Mouse (Mus musculus) ES-E14 (cell line): ENCODE results near the gene Fyco1. TPM values are rescaled to one million over a fixed set of nuclear protein-coding genes. Genes with fewer than 3 reads are reported as not detected.

Experiments used
- DNase-seq: peaks from one replicate; pipeline ENCODE4 v3.0.0-alpha.2; 2013; ENCODE audit warnings: low read depth, low spot score
- H3K27ac ChIP-seq: 2 replicates; pipeline ENCODE4 v1.5.1; 2012; ENCODE audit warnings: low read depth, mild to moderate bottlenecking, low read length, moderate library complexity, mixed read lengths; ENCODE audit not compliant: poor library complexity, insufficient read depth, severe bottlenecking
- H3K36me3 ChIP-seq: 2 replicates; pipeline ENCODE4 v1.6.1; 2012; ENCODE audit warnings: mild to moderate bottlenecking, low read length, moderate library complexity, mixed read lengths; ENCODE audit not compliant: control insufficient read depth, poor library complexity, insufficient read depth, severe bottlenecking
- H3K4me1 ChIP-seq, 2 experiments: fragments of 150-350 bp in 1 of 2; sonication (generic) in 1 of 2; 2 replicates each; pipeline ENCODE4 v1.6.1; 2012; ENCODE audit warnings: low read length in 2 of 2, mild to moderate bottlenecking in 1 of 2, mixed read lengths in 1 of 2; ENCODE audit not compliant: control insufficient read depth in 2 of 2, insufficient read depth in 2 of 2, poor library complexity in 1 of 2
- H3K4me3 ChIP-seq, 2 experiments: fragments of 150-350 bp in 1 of 2; sonication (generic) in 1 of 2; 2 replicates each; pipeline ENCODE4 v1.5.1; 2012; ENCODE audit warnings: low read length in 2 of 2, low read depth in 1 of 2, mild to moderate bottlenecking in 1 of 2, mixed read lengths in 1 of 2; ENCODE audit not compliant: insufficient read depth in 1 of 2, poor library complexity in 1 of 2, severe bottlenecking in 1 of 2
- H3K9ac ChIP-seq: 2 replicates; pipeline ENCODE4 v1.6.1; 2012; ENCODE audit warnings: low read depth, mild to moderate bottlenecking, low read length, mixed read lengths; ENCODE audit not compliant: poor library complexity, insufficient read depth, severe bottlenecking
- H3K9me3 ChIP-seq: fragments of 150-350 bp; sonication (generic); 2 replicates; pipeline ENCODE4 v1.6.1; 2012; ENCODE audit warnings: low read depth, mild to moderate bottlenecking, low read length; ENCODE audit not compliant: control insufficient read depth, insufficient read depth
- CHD2 ChIP-seq: IDR thresholded peaks from 2 replicates; pipeline ENCODE4 v1.6.1; 2014; ENCODE audit warnings: mild to moderate bottlenecking, low read depth, low read length, inconsistent platforms
- HCFC1 ChIP-seq: IDR thresholded peaks from 2 replicates; pipeline ENCODE4 v1.6.1; 2012; ENCODE audit warnings: low read length, inconsistent platforms, borderline replicate concordance; ENCODE audit not compliant: insufficient read depth
- MAFK ChIP-seq: IDR thresholded peaks from 2 replicates; pipeline ENCODE4 v1.6.1; 2014; ENCODE audit warnings: mild to moderate bottlenecking, low read depth, low read length, inconsistent platforms; ENCODE audit not compliant: insufficient read depth
- ZC3H11A ChIP-seq: IDR thresholded peaks from 2 replicates; pipeline ENCODE4 v1.6.1; 2012; ENCODE audit warnings: low read depth, mild to moderate bottlenecking, inconsistent platforms, low read length, borderline replicate concordance
- ZNF384 ChIP-seq: IDR thresholded peaks from 2 replicates; pipeline ENCODE4 v1.6.1; 2012; ENCODE audit warnings: low read depth, low read length, inconsistent platforms
- in situ Hi-C, 2 experiments: fragments of 600-800 bp; cut with MboI; formaldehyde crosslinking; loops; one replicate each; pipeline ENCODE4 v1.15.1; 2025; ENCODE audit warnings: low sequenced_read_pairs in 2 of 2, inconsistent platforms in 1 of 2; ENCODE audit not compliant: unreplicated experiment in 2 of 2
- total RNA-seq: library from RNA; depleted of rRNA; stranded (reverse); fragments of 300-350 nt; gene quantifications from 2 replicates; pipeline ENCODE4 v1.2.3, GENCODE M21; 2012

The Fyco1 gene
- total RNA-seq, 1 experiment: 7.9 TPM

GRCm38 (mm10) chr9:123760806-123761205 is 90.9 kb downstream of the Fyco1 start:
- Histone ChIP-seq H3K4me3 (no peak overlapping the region), H3K36me3 (no peaks in the 10 kb centered on the region), H3K9me3 (no peaks in the 10 kb centered on the region), H3K4me1 (no peaks in the 10 kb centered on the region), H3K27ac (no peak overlapping the region), H3K9ac (no peak overlapping the region)
- no peak for TF ChIP-seq CHD2
- TF ChIP-seq MAFK: no peak
- DNase-seq: no peak
- in situ Hi-C loops: no loop called here

DNA sequence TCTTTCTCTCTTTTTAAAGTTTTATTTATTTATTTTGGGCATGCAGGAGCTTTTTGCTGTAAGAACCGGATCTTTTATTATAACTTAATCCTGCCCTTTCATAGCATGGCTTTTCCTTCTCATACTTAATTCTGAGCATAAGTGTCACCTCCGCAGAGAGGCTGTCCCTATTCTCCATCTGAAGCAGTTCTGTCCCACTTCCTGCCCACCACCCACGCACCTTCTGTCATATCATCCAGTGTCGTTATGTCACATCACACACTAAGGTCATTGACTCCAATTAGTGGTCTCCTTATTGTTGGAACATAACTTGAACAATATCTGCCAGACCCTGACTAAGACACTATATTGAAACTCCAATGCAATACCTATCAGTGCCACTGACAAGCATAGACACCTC is 93.1 kb downstream of the Fyco1 start:
- no peak for DNase-seq
- no peaks in the 10 kb centered on the region for H3K36me3 ChIP-seq
- no peaks in the 10 kb centered on the region for H3K9me3 ChIP-seq
- in situ Hi-C loops: no loop called here
- TF ChIP-seq HCFC1 (no peak), CHD2 (no peak), ZNF384 (no peak), ZC3H11A (no peak), MAFK (no peak)
- H3K4me3 ChIP-seq: no peak overlapping the region
- H3K9ac ChIP-seq: no peak overlapping the region
- no peak overlapping the region for H3K27ac ChIP-seq
- H3K4me1 ChIP-seq: no peaks in the 10 kb centered on the region

- Histone ChIP-seq H3K36me3 (no peaks in the 10 kb centered on the region), H3K4me3 (no peak overlapping the region), H3K4me1 (no peaks in the 10 kb centered on the region), H3K27ac (no peak overlapping the region), H3K9ac (no peak overlapping the region), H3K9me3 (no peaks in the 10 kb centered on the region)
- TF ChIP-seq MAFK (no peak), HCFC1 (no peak), ZC3H11A (no peak)
- no peak for DNase-seq
- in situ Hi-C loops: no loop called here
Measured at GRCm38 (mm10) chr9:123758156-123758555, 93.5 kb downstream of the Fyco1 start.

DNA sequence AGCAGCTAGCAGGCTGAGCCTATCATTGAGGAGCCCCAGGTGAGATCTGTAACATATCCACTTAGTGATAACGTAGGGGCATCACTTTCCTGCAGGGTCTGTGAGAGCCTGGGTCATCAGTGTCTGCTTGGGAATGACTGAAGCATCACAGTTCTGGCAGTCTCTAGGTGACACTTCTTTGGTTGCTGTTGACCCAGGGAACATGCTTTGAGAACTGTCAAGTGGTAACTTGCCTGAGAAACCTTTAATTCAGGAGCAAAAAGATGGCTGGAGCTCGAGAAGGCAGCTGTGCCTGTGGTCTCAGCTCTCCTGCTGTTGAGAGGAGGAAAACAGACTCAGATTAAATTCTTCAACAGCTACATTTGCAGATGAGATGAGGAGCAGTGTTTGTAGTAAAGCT is 94.4 kb downstream of the Fyco1 start:
- no peak for DNase-seq
- Histone ChIP-seq H3K36me3 (no peaks in the 10 kb centered on the region), H3K9ac (no peak overlapping the region), H3K4me1 (no peaks in the 10 kb centered on the region), H3K4me3 (no peak overlapping the region), H3K9me3 (no peaks in the 10 kb centered on the region), H3K27ac (no peak overlapping the region)
- no peak for TF ChIP-seq ZNF384
- TF ChIP-seq ZC3H11A: no peak
- TF ChIP-seq CHD2: no peak
- no peak for TF ChIP-seq MAFK
- no peak for TF ChIP-seq HCFC1
- in situ Hi-C loops: no loop called here

DNA sequence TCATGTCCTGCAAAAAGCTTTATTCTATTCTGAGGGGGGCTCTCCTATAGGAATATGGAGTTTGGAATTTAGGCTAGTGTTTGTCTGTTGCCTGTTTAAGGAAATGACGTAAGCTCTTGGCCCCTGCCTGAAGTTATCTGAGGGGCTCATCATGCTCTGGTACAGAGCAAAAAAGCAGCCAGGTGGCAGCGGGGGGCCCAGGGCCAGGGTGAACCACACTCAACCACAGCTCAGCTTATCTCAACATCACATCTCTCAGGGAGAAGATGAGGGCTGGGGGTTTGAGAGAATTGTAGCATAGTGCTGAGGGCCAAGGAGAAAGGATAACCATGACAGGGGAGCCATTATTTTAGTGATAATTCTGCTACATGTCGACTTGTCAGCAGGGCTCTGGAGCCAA is 94.9 kb downstream of the Fyco1 start:
- Histone ChIP-seq H3K9me3 (no peaks in the 10 kb centered on the region), H3K4me1 (no peaks in the 10 kb centered on the region), H3K9ac (no peak overlapping the region), H3K36me3 (no peaks in the 10 kb centered on the region), H3K4me3 (no peak overlapping the region), H3K27ac (no peak overlapping the region)
- TF ChIP-seq MAFK (no peak), ZNF384 (no peak), HCFC1 (no peak), ZC3H11A (no peak), CHD2 (no peak)
- in situ Hi-C loops: no loop called here
- no peak for DNase-seq
